Mouse (Mus musculus) cerebellum, adult 8-10 months (tissue): ENCODE measurements around the gene Zfp704.
A peak's percentile ranks its signal among the peaks of the same experiment; 100 is the strongest.
"Not testable (repeated sequence)": the region's sequence is repeated elsewhere in the genome, so short reads cannot be mapped to it uniquely, and the experiment has no call there.

Source experiments
- DNase-seq: peaks from one replicate; pipeline ENCODE4 v3.0.0; 2022

Gene Zfp704

DNA sequence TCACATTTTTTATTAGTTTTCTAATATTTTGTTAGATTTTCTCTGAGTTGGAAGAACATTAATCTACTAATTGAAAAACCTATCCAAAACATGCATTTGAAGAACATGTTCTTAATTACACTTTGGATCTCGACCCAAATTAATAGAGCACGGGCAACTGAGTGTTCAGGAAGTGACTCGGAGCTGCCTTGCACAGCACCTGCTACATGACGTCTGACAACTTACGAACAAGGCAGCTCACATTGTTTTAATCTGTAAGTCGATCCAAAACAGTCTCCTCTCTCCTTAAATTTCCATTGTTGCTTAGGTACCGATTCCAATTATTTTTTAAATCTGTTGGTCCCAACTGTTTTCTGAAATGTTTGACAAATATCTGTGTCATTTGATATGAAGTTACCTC is 15.4 kb downstream of the Zfp704 start:
- no peak for DNase-seq

DNA sequence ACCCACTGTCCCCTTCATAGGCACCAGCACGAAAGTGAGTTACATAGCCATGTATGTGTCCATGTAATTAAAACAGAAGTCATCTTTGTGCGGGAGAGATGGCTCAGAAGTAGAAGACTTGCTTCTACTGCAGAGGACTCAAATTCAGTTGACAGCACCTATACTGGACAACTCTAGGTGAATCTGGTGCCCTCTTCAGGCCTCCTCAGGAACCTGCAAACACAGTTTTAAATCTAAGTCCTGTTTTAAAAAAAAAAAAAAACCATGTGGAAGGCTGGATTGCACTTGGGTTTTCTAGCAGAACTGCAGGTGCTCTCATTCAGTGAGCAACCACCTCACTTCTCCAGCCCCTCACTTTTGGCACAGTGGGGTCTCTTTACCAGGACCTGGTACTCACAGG is 16.1 kb downstream of the Zfp704 start:
- DNase-seq = peak; percentile 31

DNA sequence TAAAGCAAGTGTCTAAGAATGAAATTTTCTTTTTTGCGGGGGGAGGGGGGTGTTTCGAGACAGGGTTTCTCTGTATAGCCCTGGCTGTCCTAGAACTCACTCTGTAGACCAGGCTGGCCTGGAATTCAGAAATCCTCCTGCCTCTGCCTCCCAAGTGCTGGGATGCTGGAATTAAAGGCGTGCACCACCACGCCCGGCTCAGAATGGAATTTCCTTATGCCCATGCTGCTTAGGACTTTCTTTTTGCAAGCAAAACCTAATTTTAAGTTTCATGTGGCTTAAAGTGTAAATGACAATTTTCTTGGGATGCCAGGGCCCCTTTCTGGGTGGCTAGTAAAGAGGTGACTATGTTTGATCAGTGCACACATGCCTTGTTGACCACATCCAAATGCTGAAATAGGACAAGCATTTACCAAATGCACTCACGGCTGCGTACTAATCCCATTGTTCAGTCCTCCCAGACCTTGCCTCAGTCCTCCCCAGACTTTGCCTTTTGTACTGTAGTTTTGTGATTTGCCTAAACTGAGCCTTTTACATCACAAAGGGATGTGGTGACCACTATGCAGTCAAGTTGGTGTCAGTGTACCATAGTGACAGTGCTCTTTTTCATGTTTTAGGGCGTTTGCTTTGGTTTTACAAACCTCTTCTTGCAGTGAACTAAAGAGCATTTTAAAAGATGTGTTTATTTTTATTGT is 18.3 kb downstream of the Zfp704 start:
- DNase-seq = no peak

DNA sequence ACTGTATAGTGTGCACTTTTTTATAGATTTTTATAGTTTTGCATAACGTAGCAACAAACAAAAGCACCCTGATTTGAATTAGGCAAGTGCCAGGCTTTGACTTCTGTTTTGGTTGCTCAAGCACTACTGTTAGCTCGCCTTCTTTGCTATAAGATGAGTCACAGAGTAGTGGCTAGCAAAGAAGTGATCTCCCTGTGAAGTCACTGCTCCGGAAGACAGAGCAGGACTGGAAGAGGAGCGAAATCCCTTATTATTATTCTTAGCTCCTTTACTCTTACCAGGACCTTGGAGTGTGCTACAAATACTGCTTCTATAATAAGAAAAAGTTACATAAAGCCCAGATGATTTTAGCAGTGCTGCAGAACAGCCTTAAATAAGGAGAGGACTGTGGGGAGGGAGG is 21.2 kb downstream of the Zfp704 start:
- DNase-seq = no peak

DNA sequence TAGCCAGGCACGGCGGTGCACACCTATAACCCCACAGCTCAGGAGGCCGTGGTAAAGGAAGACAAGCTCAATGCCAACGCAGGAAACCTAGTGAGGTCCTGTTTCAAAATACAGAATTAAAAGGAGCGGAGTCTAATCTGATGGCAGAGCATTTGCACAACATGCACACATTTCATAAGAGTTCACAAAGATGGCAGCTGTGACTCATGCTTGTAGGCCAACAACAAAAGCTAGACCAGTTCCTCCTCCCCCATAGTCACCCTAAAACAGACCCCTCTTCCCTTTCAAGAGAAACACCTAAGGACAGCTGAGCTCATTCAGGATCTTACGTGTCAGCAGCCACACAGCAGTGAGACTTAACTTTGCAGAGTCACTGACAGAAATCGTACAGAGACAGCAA is 22.6 kb downstream of the Zfp704 start:
- DNase-seq = no peak

DNA sequence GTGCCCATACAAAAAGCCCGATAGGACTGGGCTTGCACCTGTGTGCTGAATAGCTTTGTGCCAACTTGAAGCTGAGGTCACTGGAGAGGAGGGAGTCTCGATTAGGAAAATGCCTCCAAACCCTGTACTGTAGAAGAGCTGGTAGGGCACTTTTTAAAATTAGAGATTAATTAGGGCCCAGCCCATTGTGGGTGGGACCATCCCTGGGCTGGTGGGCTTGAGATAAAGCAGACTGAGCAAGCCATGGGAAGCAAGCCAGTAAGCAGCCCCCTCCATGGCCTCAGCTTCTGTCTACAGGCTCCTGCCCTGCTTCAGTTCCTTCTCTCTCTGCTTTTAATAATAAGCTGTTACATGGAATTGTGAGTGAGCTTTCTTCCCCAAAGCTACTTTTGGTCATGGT is 26.4 kb downstream of the Zfp704 start:
- DNase-seq = no peak

DNA sequence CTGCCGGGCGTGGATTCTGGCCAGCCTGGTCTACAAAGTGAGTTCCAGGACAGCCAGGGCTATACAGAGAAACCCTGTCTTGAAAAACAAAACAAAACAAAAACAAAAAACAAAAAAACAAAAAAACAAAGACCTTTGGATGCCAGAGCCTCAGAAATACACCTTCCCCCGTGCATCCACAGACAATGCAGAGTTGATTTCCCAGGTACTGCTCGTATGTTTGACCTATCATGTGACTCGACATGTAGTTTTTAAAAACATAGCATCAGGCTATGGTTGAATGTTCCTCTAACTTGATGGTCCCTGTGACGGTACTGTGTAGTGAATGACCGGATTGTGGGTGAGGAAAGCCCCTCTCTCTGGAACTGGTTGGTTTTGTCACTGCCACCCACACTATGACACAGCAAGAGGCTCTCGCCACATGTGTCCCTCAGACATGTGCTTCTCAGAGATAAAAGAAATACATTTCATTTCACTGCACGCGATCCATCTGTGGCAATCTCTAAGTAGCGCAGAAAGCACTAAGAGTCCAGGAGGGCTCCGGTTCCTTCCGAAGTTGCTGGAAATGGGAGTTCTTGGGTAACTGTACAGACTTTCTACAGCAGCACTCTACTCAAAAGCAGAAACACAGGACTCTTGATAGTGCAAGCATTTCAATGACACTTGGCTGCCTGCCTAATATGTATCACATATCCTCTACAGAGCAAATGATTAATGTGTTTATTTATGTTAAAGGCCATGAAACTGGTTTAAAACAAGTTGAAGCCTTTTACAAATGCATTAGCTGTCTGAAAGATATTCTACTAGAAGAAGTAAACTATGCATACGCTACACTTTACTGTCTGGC is 28.7 kb downstream of the Zfp704 start:
- DNase-seq = no peak

DNA sequence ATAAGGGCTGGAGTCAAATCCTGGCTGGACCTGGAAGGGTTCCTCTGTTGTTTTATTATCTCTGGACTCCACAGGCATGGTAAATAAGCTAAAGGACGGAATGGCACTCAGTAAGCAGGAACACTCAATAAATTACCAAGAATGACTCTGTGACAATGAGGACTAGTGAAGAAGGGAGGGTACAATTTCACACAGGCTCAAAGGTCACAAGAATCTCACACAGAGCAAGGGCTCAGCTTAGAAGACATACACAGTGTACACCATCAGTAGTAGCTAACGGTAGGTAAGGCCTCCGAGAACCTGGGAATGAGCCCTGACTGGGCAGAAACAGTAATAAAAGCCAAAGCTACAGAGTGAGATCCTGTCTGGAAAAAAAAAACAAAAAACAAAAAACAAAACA is 29.8 kb downstream of the Zfp704 start:
- DNase-seq = no peak

DNA sequence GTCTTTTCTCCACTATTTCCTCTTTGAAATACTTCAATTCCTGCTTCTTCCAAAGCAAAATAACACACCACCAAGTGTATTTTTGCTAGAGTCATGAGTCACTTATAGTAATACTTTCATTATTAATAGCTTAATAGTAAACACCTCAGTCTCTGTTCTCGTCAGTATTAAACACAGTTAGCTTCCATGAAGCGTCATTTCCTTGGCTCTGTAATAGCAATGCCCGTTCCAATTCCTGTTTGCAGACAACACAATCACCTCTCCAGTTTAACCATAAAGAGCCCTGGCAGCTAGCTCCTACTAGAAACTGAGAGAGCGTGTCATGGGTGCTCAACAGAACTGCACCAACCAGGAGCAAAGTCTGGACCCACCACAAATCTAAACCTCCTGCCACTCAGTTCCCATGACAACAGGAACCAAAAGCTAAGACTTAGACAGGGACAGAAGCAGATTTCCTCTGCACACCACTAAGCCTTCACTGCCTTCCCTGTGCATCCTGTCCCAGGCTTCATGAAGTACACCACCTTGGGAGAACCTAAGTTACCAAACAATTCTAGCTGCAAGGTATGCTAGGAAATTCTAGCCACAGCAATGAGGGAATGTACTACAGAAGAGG is 30.7 kb downstream of the Zfp704 start:
- no peak for DNase-seq

DNA sequence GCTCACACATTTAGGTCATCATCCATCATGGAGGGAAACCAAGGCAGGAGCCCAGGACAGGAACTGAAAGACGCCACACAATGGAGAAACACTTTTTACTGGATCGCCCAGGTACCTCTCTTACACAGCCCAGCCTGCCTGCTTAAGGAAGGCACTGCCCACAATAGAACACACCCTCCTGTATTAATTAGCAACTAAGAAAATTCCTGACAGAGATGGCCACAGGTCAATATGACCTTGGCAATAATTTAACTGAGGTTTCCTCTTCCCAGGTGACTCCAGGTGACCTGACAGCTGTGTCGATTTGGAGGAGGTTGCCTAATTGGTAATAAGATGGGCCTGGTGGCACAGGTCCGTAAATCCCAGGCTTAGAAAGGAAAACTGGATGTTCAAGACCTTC is 33.0 kb downstream of the Zfp704 start:
- DNase-seq = no peak

DNA sequence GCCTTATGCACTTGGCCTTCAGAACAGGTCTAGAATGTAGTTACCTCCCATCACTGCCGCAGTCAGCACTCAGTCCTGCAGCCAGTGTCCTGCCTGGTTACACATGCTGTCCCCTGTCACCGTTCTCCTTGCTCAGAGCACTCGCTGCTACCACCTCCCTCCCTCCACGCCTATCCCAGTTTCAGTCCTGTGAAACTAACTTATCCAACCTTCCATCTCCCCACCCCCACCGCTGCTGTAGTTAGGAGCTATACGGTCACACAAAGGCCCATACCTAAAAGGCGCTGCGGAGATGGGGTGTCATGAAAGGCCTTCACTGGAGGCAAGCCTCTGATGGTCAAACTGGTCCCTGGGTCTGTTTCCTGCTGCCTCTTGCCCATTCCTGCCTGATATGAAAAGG is 35.6 kb downstream of the Zfp704 start:
- no peak for DNase-seq

DNA sequence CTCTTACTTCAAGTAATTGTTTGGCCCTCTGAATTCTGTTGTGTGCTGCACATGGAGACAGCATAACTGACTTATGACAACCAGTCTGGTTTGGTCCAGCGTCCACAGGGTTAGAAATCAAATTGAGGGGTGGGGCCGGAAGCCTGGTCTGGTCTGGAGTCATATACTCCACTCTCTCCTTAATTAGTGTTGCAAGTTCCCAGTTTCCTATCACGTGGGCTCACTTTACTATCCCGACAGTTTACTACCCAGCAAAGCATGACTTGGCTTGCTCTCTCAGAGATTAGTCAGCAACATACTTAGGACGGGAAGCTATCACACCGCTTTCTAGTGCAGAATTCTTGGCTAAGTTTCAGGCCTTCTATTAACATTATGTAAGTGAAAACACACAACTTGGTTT is 36.3 kb downstream of the Zfp704 start:
- no peak for DNase-seq

DNA sequence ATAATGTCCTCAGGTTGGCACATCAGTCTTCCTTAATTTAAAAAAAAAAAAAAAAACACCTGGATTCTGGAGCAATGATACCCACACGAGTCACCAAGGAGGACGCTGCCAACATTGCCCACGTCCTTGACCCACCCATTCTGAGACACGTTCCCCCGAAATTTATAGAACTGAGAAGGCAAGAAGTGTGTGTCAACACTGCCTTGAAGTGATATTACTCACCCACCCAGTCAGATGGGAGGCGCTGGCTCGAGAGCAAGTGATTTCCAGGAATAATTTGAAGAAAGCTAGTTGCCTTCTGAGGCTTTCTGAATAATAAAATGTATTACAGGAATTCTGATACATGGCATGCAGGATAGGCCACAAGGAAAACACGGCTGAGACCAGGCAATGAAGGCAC is 37.6 kb downstream of the Zfp704 start:
- DNase-seq = no peak

DNA sequence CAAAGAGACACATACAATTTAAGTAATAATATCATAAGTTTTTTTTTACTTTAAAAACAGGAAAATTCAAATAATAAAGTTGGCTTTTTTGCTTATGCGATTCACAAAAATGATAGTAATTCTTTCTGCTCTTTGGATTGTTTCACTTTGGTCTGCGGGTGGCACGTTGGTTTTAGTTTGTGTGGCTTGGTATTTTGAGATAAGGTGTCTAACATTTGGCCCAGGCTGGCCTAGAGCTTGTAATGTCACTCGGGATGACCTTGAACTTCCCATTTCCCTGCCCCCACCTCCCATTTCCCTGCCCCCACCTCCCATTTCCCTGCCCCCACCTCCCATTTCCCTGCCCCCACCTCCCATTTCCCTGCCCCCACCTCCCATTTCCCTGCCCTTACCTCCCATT is 39.1 kb downstream of the Zfp704 start:
- DNase-seq = no peak

DNA sequence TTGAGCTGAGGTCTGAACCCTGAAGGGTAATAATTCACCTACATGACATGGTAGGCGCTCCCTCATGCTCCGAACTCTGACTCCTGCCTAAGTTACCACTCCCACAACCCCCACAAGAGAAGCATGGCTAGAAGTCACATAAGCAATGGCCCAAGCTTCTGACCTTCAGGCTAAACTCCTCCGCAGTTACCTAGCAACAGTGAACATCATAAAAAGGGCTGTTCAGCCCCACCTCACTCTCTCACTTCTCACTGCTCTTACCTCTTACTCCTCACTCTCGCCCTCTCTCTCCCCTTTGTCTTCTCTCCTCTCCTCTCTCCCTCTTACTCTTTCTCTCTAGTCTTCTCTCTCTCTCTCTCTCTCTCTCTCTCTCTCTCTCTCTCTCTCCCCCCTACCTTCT is 40.2 kb downstream of the Zfp704 start:
- not testable (repeated sequence) for DNase-seq

DNA sequence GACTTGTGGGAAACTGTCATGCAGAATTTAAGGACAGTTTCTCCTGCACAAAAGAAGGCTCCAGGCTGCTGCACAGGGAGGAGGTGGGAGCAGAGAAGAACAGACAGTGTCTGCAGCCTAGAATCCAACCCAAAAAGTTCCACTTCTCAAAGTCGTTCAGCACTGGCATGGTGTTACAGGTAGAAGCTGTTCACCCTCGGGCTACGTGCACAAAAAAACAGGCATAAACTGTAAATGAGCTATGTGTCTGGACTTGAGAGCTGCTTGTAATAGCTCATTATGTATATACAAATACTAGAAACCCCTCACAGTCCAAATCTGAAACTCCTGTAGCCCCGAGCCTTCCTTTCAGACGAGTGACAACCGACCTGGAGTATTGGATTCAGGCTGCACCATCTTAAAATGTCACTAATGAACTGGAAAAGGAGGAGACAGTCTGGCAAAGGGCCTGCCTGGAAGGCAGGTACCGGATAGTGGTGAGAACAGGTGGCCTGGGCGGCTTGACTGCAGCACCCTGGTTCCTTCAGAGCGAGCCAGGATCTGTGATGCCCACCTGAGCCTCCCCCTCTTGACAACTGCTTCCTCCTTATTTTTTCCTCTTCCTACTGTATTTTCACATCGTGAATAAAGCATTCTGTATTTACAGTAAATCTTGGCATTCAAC is 41.2 kb downstream of the Zfp704 start:
- peak; percentile 13 for DNase-seq

DNA sequence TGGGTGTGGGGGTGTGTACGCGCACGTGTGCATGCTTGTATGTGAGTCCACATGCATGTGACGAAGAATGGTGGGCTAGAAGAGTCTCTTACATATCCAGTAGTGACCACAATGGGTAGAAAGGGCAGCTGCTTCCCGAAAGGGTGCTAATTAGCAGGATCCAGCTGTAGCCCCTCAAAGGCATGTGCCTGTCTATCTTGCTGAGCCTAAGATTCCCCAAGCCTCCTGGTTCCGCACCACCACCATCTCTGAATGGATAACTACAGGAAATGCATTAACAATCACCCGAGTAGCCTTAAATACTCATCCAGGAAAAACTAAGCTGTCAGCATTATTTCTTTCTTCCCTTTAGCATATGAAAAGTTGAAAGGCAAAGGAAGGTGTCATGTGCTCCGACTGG is 41.9 kb downstream of the Zfp704 start:
- DNase-seq = no peak

DNA sequence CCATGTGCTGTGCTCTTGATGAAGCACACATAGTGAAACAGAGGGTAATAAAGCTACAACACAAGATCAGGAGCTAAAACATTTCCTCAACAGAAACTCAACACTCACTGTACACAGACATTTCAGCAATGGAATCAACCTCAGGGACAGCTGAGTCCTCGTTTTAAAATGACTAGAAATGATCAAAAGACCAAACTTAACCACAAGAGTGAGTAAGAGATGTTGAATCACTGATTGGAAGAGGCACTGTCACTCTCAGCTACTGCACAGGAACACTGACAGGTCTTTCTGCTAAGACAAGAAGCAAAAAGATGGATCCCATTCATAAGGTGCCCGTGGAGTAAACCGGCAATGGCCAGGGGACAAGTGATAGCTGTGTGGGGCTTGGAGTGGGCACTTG is 43.1 kb downstream of the Zfp704 start:
- DNase-seq = no peak

DNA sequence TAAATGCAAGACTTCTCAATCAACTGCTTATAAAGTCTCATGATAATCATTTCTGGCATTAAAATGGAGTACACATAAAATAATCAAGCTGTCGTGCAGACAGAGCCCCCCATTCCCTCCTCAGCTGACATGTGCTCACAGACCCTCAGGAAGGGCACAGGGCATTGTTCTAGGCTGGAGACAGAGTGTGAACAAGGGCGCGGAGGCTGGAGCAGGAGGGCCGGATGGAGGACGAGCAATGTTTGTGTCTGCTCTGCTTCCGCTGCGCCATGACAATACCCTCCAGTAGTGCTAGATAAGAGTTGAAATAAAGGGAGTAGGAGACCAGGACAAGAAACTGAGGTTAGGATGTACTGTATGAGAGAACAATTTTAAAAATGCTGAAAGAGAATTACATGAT is 46.3 kb downstream of the Zfp704 start:
- DNase-seq = no peak

DNA sequence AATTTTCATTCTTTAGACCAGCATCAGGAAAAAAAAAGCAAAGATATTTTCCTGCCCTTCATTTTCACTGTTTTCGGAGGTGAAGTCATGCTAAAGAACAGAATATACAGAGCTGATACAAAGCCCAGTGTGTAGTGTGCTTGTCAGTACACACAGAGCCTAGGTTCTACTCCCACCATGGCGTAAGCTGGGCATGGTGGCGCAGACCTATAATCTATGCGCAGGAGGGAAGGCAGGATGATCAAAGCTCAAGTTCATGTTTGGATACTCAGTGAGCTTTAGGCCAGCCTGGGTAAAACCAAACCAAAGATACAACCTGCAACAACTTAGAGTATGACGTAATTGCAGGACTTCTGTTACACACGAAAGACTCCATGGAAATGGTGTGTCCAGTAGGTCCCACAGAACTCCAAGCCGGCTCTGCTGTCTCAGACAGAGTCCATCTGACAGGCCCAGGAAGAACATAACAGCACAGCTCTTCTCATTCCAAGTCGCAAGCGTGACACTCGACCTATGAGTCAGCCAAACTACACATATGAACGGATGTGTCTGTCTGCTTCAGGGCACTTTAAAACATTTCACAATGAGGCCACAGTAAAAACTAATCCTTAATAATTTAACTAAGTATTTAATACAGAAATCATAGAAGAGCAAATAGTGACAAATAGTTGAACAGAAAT is 47.1 kb downstream of the Zfp704 start:
- DNase-seq = no peak

DNA sequence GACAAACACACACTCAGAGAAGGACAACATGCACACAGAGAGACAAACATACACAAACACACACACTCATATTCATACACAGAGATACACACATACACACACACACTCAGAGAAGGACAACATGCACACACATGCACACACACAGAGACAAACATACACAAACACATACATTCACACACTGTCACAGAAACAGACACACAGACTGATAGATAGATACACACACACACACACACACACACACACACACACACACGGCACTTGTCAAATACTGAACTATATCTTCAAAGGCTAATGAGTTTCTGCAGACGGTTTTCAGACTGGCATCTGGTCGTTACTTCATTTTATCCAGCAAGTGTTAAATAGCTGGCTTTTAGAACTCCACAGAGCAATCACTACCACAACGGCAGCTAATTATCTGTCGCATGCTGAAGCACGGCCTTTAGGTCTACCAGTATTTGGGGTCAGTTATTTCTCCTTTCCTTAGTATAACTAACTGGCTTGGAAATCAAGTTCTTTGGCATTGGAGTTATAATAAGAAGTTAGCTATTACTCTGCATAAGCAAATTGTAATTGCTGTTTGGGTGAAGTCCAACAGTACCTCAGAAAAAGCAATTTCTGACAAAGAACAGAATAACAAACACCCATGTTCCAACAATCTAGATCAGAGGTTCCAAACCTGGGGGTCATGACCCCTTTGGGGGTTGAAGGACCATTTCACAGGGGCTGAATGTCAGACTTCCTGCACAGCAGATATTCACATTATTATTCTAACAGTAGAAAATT is 51.9 kb downstream of the Zfp704 start:
- no peak for DNase-seq

DNA sequence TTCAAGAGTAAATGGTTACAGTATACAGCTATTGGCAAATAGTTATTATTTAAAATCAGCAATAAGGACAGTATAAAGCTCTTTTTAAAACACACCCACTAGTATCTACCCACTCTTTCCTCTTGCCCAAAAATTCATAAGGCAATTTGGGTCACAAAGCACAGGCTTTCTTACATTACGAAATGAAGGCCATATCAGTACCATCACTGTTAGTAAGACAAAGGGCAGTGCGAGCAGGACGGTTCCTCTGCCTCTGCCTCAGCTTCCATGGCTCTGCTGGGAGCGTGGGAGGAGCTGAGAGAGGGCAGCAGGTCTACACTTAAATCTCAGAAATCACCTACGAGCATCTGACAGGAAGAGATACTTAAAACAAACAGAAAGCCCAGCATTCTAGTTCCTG is 53.7 kb downstream of the Zfp704 start:
- DNase-seq = no peak
